Mouse (Mus musculus): Measurements from ENCODE around the gene Gm21969. TPM values are rescaled to one million over a fixed set of nuclear protein-coding genes. Genes with fewer than 3 reads are reported as not detected.

The Gm21969 gene
- polyA plus RNA-seq, 1 experiment, result not detected

- peaks cover 44% of the 10 kb centered on the region for H3K4me1 ChIP-seq (ENCODE audit: control insufficient read depth, insufficient read depth, low read length)
- no peak overlapping the region for H3K27ac ChIP-seq (ENCODE audit: insufficient read depth, low read depth, low read length)
- no peak overlapping the region for H3K4me3 ChIP-seq (ENCODE audit: insufficient read depth, low read length)
- no peak for TF ChIP-seq POLR2A (IDR thresholded peaks at IDR 0.05; ENCODE audit: borderline replicate concordance, low read depth, low read length)
- TF ChIP-seq CTCF (IDR thresholded peaks at IDR 0.05; ENCODE audit: low read depth, low read length), result no peak
Observed at GRCm38 (mm10) chr4:139584704-139585103, 18.3 kb upstream of the Gm21969 start.

GRCm38 (mm10) chr4:139585713-139586112 lies 17.3 kb upstream of the Gm21969 start:
- no peak overlapping the region for H3K4me3 ChIP-seq (ENCODE audit: insufficient read depth, low read length)
- peaks cover 39% of the 10 kb centered on the region for H3K4me1 ChIP-seq (ENCODE audit: control insufficient read depth, insufficient read depth, low read length)
- no peak for TF ChIP-seq POLR2A (IDR thresholded peaks at IDR 0.05; ENCODE audit: borderline replicate concordance, low read depth, low read length)
- TF ChIP-seq CTCF (IDR thresholded peaks at IDR 0.05; ENCODE audit: low read depth, low read length), result no peak
- H3K27ac ChIP-seq (ENCODE audit: insufficient read depth, low read depth, low read length), result no peak overlapping the region

DNA sequence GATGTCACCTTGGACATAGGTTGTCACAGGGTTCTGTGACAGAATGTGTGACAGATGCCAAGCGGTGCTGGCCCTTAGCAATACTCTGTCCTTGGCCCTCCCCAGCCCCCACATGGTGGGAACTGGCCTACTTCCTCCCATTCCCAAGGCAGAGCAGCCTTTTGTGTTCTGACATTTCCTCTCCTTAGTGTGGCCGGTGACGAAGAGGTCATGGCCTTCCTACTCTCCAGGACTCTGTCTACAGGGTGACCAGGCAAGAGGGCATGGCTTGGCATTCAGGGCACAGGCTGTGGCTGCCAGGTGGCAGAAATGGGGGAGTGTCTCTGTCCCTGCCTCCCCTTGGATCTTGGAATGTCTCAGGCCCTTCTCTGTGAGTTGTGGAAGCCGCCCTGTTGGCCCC lies 15.6 kb upstream of the Gm21969 start:
- H3K4me3 ChIP-seq (ENCODE audit: insufficient read depth, low read length), result no peak overlapping the region
- peaks cover 32% of the 10 kb centered on the region for H3K4me1 ChIP-seq (ENCODE audit: control insufficient read depth, insufficient read depth, low read length)
- H3K27ac ChIP-seq (ENCODE audit: insufficient read depth, low read depth, low read length), result no peak overlapping the region
- no peak for TF ChIP-seq CTCF (IDR thresholded peaks at IDR 0.05; ENCODE audit: low read depth, low read length)
- no peak for TF ChIP-seq POLR2A (IDR thresholded peaks at IDR 0.05; ENCODE audit: borderline replicate concordance, low read depth, low read length)

GRCm38 (mm10) chr4:139587773-139588172 lies 15.2 kb upstream of the Gm21969 start:
- peaks cover 32% of the 10 kb centered on the region for H3K4me1 ChIP-seq (ENCODE audit: control insufficient read depth, insufficient read depth, low read length)
- no peak overlapping the region for H3K27ac ChIP-seq (ENCODE audit: insufficient read depth, low read depth, low read length)
- no peak overlapping the region for H3K4me3 ChIP-seq (ENCODE audit: insufficient read depth, low read length)
- no peak for TF ChIP-seq POLR2A (IDR thresholded peaks at IDR 0.05; ENCODE audit: borderline replicate concordance, low read depth, low read length)
- TF ChIP-seq CTCF (IDR thresholded peaks at IDR 0.05; ENCODE audit: low read depth, low read length), result no peak

DNA sequence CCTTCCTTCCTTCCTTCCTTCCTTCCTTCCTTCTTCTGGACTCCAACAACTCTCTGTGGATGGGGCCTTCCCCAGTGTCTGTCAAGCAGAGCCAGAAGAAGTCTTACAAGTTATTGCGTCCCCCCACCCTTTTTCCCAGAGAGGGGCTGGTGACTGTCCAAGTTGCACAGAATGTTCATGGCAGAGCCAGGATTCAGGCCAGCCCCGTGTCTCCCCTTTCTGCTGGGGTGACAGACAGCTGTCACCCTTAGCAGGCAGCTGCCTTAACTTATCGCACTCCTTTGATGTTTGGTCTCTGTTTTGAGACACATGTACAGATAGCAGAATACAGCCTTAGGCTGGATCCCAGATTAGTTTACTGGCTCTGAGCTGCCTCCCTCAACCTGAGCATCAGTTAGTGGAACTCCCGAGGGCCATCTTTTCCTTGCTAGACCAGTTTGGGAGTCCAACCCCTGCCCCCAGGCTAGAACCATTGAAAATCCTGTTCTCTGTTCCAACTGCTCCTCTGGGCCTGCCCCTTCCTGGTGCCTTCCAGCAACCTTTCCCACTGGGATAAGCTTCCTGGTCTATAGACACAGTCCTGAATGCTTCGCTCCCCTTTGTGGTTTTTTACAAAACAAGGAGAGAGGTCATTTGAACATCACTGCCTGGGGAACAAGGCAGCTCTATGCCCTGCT lies 13.5 kb upstream of the Gm21969 start:
- TF ChIP-seq CTCF (IDR thresholded peaks at IDR 0.05; ENCODE audit: low read depth, low read length) (no peak), POLR2A (IDR thresholded peaks at IDR 0.05; ENCODE audit: borderline replicate concordance, low read depth, low read length) (no peak)
- no peak overlapping the region for H3K27ac ChIP-seq (ENCODE audit: insufficient read depth, low read depth, low read length)
- peaks cover 29% of the 10 kb centered on the region for H3K4me1 ChIP-seq (ENCODE audit: control insufficient read depth, insufficient read depth, low read length)
- no peak overlapping the region for H3K4me3 ChIP-seq (ENCODE audit: insufficient read depth, low read length)

- TF ChIP-seq CTCF (IDR thresholded peaks at IDR 0.05; ENCODE audit: low read depth, low read length) (no peak), POLR2A (IDR thresholded peaks at IDR 0.05; ENCODE audit: borderline replicate concordance, low read depth, low read length) (no peak)
- peaks cover 27% of the 10 kb centered on the region for H3K4me1 ChIP-seq (ENCODE audit: control insufficient read depth, insufficient read depth, low read length)
- H3K4me3 ChIP-seq (ENCODE audit: insufficient read depth, low read length), result no peak overlapping the region
- H3K27ac ChIP-seq (ENCODE audit: insufficient read depth, low read depth, low read length), result no peak overlapping the region
Observed at GRCm38 (mm10) chr4:139590446-139590845, 12.5 kb upstream of the Gm21969 start.

- Histone ChIP-seq H3K4me1 (ENCODE audit: control insufficient read depth, insufficient read depth, low read length) (peaks cover 19% of the 10 kb centered on the region), H3K4me3 (ENCODE audit: insufficient read depth, low read length) (no peak overlapping the region), H3K27ac (ENCODE audit: insufficient read depth, low read depth, low read length) (no peak overlapping the region)
- TF ChIP-seq POLR2A (IDR thresholded peaks at IDR 0.05; ENCODE audit: borderline replicate concordance, low read depth, low read length) (no peak), CTCF (IDR thresholded peaks at IDR 0.05; ENCODE audit: low read depth, low read length) (no peak)
Observed at GRCm38 (mm10) chr4:139592895-139593294, 10.1 kb upstream of the Gm21969 start.

GRCm38 (mm10) chr4:139593383-139593782 lies 9.6 kb upstream of the Gm21969 start:
- Histone ChIP-seq H3K4me3 (ENCODE audit: insufficient read depth, low read length) (no peak overlapping the region), H3K4me1 (ENCODE audit: control insufficient read depth, insufficient read depth, low read length) (peaks cover 23% of the 10 kb centered on the region), H3K27ac (ENCODE audit: insufficient read depth, low read depth, low read length) (no peak overlapping the region)
- TF ChIP-seq POLR2A (IDR thresholded peaks at IDR 0.05; ENCODE audit: borderline replicate concordance, low read depth, low read length) (no peak), CTCF (IDR thresholded peaks at IDR 0.05; ENCODE audit: low read depth, low read length) (no peak)

DNA sequence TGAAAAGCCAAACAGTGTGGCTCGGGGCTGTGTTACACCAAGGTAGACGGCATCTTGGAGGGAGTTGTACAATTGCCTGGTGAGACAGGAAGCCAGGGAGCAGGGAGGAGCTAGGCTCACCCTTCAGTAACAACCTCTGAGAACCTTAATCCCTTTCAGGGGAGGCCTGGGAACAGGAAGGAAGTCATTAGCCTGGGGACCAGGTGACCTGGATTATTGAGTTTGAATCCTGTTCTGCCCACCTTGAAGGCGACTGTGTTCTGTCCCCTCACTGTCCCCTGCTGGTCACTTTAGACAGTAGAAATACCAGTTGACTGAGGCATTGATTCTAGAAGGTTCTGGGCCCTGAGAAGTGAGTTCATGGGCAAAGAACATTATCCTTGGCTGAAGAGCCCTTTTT lies 8.9 kb upstream of the Gm21969 start:
- Histone ChIP-seq H3K4me1 (ENCODE audit: control insufficient read depth, insufficient read depth, low read length) (peaks cover 24% of the 10 kb centered on the region), H3K4me3 (ENCODE audit: insufficient read depth, low read length) (no peak overlapping the region), H3K27ac (ENCODE audit: insufficient read depth, low read depth, low read length) (no peak overlapping the region)
- TF ChIP-seq POLR2A (IDR thresholded peaks at IDR 0.05; ENCODE audit: borderline replicate concordance, low read depth, low read length), result no peak
- no peak for TF ChIP-seq CTCF (IDR thresholded peaks at IDR 0.05; ENCODE audit: low read depth, low read length)

DNA sequence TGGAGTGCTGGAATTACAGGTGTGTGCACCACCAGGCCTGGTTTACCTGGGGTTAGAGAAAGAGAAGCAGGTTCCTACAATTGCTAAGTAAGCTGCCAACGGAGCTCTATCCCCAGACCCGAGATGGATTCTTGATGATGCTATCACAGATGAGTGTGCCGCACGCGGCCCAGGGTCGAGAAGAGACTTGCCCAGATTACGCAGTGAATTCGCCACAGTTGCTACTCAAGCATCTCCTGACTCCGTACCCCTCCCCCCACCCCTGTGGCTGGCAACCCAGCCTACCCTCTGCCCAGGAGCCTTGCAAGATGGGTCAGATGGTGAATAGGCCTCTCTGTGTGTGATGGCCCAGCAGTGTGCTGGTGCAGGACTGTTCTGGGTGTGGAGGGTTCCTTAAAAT lies 6.3 kb upstream of the Gm21969 start:
- H3K27ac ChIP-seq (ENCODE audit: insufficient read depth, low read depth, low read length), result no peak overlapping the region
- peaks cover 46% of the 10 kb centered on the region for H3K4me1 ChIP-seq (ENCODE audit: control insufficient read depth, insufficient read depth, low read length)
- no peak overlapping the region for H3K4me3 ChIP-seq (ENCODE audit: insufficient read depth, low read length)
- TF ChIP-seq CTCF (IDR thresholded peaks at IDR 0.05; ENCODE audit: low read depth, low read length) (no peak), POLR2A (IDR thresholded peaks at IDR 0.05; ENCODE audit: borderline replicate concordance, low read depth, low read length) (no peak)

All from bone marrow macrophage, adult 2 months (primary cell).